Mouse (Mus musculus): Measurements from ENCODE around the gene Clec4d.
"Not testable (repeated sequence)": the region's sequence is repeated elsewhere in the genome, so short reads cannot be mapped to it uniquely, and the experiment has no call there.

Clec4d gene

GRCm38 (mm10) chr6:123261555-123262161, at the start of gene Clec4d:
TSS of gene Clec4d (plus strand) at chr6:123262111.
- DNase-seq (ENCODE audit: low spot score in 2 of 2), result no peak

- DNase-seq (ENCODE audit: low spot score in 2 of 2), result no peak
Measured at GRCm38 (mm10) chr6:123227519-123228166, 34.3 kb upstream of the Clec4d start.

GRCm38 (mm10) chr6:123229644-123230043, 32.3 kb upstream of the Clec4d start, which contains the start of gene Clec4n:
TSS of gene Clec4n (plus strand) at chr6:123229843.
- DNase-seq (ENCODE audit: low spot score in 2 of 2), result no peak

GRCm38 (mm10) chr6:123231149-123231548, 30.8 kb upstream of the Clec4d start:
- DNase-seq (ENCODE audit: low spot score in 2 of 2), result no peak

GRCm38 (mm10) chr6:123237582-123237981, 24.3 kb upstream of the Clec4d start:
- DNase-seq (ENCODE audit: low spot score in 2 of 2), result no peak

GRCm38 (mm10) chr6:123244201-123244600, 17.7 kb upstream of the Clec4d start:
- DNase-seq (ENCODE audit: low spot score in 2 of 2), result no peak

- not testable (repeated sequence) for DNase-seq (ENCODE audit: low spot score in 2 of 2)
Measured at GRCm38 (mm10) chr6:123248862-123249261, 13.0 kb upstream of the Clec4d start.

GRCm38 (mm10) chr6:123252735-123253134, 9.2 kb upstream of the Clec4d start:
- DNase-seq (ENCODE audit: low spot score in 2 of 2), result no peak

GRCm38 (mm10) chr6:123258946-123259345, 3.0 kb upstream of the Clec4d start:
- DNase-seq (ENCODE audit: low spot score in 2 of 2), result no peak

- DNase-seq (ENCODE audit: low spot score in 2 of 2), result no peak
Measured at GRCm38 (mm10) chr6:123259889-123260603, 1.9 kb upstream of the Clec4d start.

GRCm38 (mm10) chr6:123260868-123261267, 1.0 kb upstream of the Clec4d start:
- DNase-seq (ENCODE audit: low spot score in 2 of 2), result no peak

GRCm38 (mm10) chr6:123264194-123264593, 2.3 kb downstream of the Clec4d start:
- no peak for DNase-seq (ENCODE audit: low spot score in 2 of 2)

- no peak for DNase-seq (ENCODE audit: low spot score in 2 of 2)
Measured at GRCm38 (mm10) chr6:123265809-123266208, 3.9 kb downstream of the Clec4d start.

- DNase-seq (ENCODE audit: low spot score in 2 of 2), result no peak
Measured at GRCm38 (mm10) chr6:123266945-123267344, 5.0 kb downstream of the Clec4d start.

- DNase-seq (ENCODE audit: low spot score in 2 of 2), result no peak
Measured at GRCm38 (mm10) chr6:123279443-123279842, 17.5 kb downstream of the Clec4d start.

GRCm38 (mm10) chr6:123286311-123286710, 24.4 kb downstream of the Clec4d start:
- no peak for DNase-seq (ENCODE audit: low spot score in 2 of 2)

- no peak for DNase-seq (ENCODE audit: low spot score in 2 of 2)
Measured at GRCm38 (mm10) chr6:123288931-123289330, 27.0 kb downstream of the Clec4d start.

GRCm38 (mm10) chr6:123289753-123290152, 27.8 kb downstream of the Clec4d start, which contains the start of gene Clec4e:
TSS of gene Clec4e (minus strand) at chr6:123289870.
- no peak for DNase-seq (ENCODE audit: low spot score in 2 of 2)

- DNase-seq (ENCODE audit: low spot score in 2 of 2), result no peak
Measured at GRCm38 (mm10) chr6:123292751-123293400, 31.0 kb downstream of the Clec4d start.

- not testable (repeated sequence) for DNase-seq (ENCODE audit: low spot score in 2 of 2)
Measured at GRCm38 (mm10) chr6:123293509-123293908, 31.6 kb downstream of the Clec4d start.

- DNase-seq (ENCODE audit: low spot score in 2 of 2), result no peak
Measured at GRCm38 (mm10) chr6:123296687-123297086, 34.8 kb downstream of the Clec4d start.

- not testable (repeated sequence) for DNase-seq (ENCODE audit: low spot score in 2 of 2)
Measured at GRCm38 (mm10) chr6:123306315-123306714, 44.4 kb downstream of the Clec4d start.

All from cerebellum, postnatal 4 days (tissue).